Mouse (Mus musculus) liver, embryonic 14.5 days (tissue): ENCODE results near the gene Lfng. TPM values are rescaled to one million over a fixed set of nuclear protein-coding genes. Genes with fewer than 3 reads are reported as not detected.

Experiments used
- ATAC-seq: fragments of 200-750 bp; cut with Nextera tagmentation; 2 replicates; pipeline ENCODE4 v1.8.0; 2017; ENCODE audit warnings: moderate number of reproducible peaks, mild to moderate bottlenecking, moderate library complexity; ENCODE audit not compliant: insufficient read depth
- DNase-seq, 3 experiments: peaks; one replicate each; pipeline ENCODE4 v3.0.0-alpha.2; 2012 to 2013; ENCODE audit warnings: low read depth in 3 of 3, low spot score in 3 of 3
- H3K27ac ChIP-seq: fragments of 300-500 bp; sonication (generic); 2 replicates; pipeline ENCODE4 v1.5.1; 2014; ENCODE audit warnings: moderate library complexity, mild to moderate bottlenecking, control low read depth, inconsistent platforms
- H3K27me3 ChIP-seq: fragments of 300-500 bp; sonication (generic); 2 replicates; pipeline ENCODE4 v1.6.1; 2014; ENCODE audit warnings: mild to moderate bottlenecking, low read length, moderate library complexity; ENCODE audit not compliant: control insufficient read depth, insufficient read depth
- H3K36me3 ChIP-seq: fragments of 300-500 bp; sonication (generic); replicated peaks from 2 replicates; pipeline ENCODE4 v1.6.1; 2014; ENCODE audit warnings: low read depth; ENCODE audit not compliant: control insufficient read depth, insufficient read depth
- H3K4me1 ChIP-seq, 2 experiments: fragments of 200-500 bp in 1 of 2; fragments of 300-500 bp in 1 of 2; sonication (generic) in 1 of 2; replicated peaks; 2 replicates each; pipeline ENCODE4 v1.6.1; 2012 to 2014; ENCODE audit warnings: antibody characterized with exemption in 1 of 2, inconsistent platforms in 1 of 2, low read length in 1 of 2; ENCODE audit not compliant: control insufficient read depth in 2 of 2, insufficient read depth in 2 of 2
- H3K4me2 ChIP-seq: fragments of 300-500 bp; sonication (generic); 2 replicates; pipeline ENCODE4 v1.6.1; 2014; ENCODE audit warnings: low read depth, mild to moderate bottlenecking, control low read depth, moderate library complexity
- H3K4me3 ChIP-seq, 2 experiments: fragments of 200-500 bp in 1 of 2; fragments of 300-500 bp in 1 of 2; sonication (generic) in 1 of 2; 2 replicates each; pipeline ENCODE4 v1.5.1; 2012 to 2014; ENCODE audit warnings: low read depth in 2 of 2, low read length in 2 of 2, mild to moderate bottlenecking in 2 of 2, control low read depth in 1 of 2, inconsistent platforms in 1 of 2, moderate library complexity in 1 of 2; ENCODE audit not compliant: insufficient read depth in 1 of 2
- H3K9ac ChIP-seq: fragments of 300-500 bp; sonication (generic); replicated peaks from 2 replicates; pipeline ENCODE4 v1.6.1; 2014; ENCODE audit warnings: mild to moderate bottlenecking, control low read depth, moderate library complexity
- H3K9me3 ChIP-seq: fragments of 300-500 bp; sonication (generic); 2 replicates; pipeline ENCODE4 v1.6.1; 2016; ENCODE audit warnings: low read length, mixed read lengths; ENCODE audit not compliant: control insufficient read depth
- CTCF ChIP-seq: IDR thresholded peaks from 2 replicates; pipeline ENCODE4 v1.5.1; 2016; ENCODE audit warnings: antibody characterized with exemption, low read depth, control low read depth
- EP300 ChIP-seq: IDR thresholded peaks from 2 replicates; pipeline ENCODE4 v1.6.1; 2016; ENCODE audit warnings: antibody characterized with exemption, low read depth
- WGBS: fragments of 180-500 bp; shearing (Covaris S2); extraction: QIAGEN DNeasy Blood & Tissue Kit; methylation state at CpG from one replicate; pipeline ENCODE4 v1.1.7; 2014; ENCODE audit not compliant: insufficient replicate concordance; 5-methylcytosine and 5-hydroxymethylcytosine counted together
- polyA plus RNA-seq, 2 experiments: library from polyadenylated mRNA; depleted of rRNA in 1 of 2; stranded (reverse) in 1 of 2; unstranded in 1 of 2; fragments of >200 nt; fragmentation: Nextera tagmentation in 1 of 2; extraction: Ambion mirVana in 1 of 2; gene quantifications; 2 replicates each; pipeline versions ENCODE4 v1.2.1 to v1.2.3; 2012 to 2014

Gene Lfng
- polyA plus RNA-seq, 2 experiments = 9.9 to 12.1 TPM

GRCm38 (mm10) chr5:140610273-140611011 is 3.3 kb downstream of the Lfng start:
- Histone ChIP-seq H3K9ac (peak overlapping the region; percentile 10), H3K36me3 (peaks cover 23% of the 10 kb centered on the region), H3K9me3 (no peaks in the 10 kb centered on the region), H3K4me3 (peak overlapping the region; percentile 14 to 82; a peak in 3 of 4 replicates), H3K4me1 (peaks cover 39 to 40% of the 10 kb centered on the region in 2 experiments), H3K27ac (no peak overlapping the region), H3K27me3 (peaks cover 20% of the 10 kb centered on the region), H3K4me2 (peak overlapping the region; percentile 83)
- 17% methylated on average over 30 of the region's 30 CpGs for WGBS
- DNase-seq = no peak
- no peak for TF ChIP-seq CTCF
- TF ChIP-seq EP300 = no peak
- no peak for ATAC-seq

- no peaks in the 10 kb centered on the region for H3K9me3 ChIP-seq
- H3K36me3 ChIP-seq = peaks cover 23% of the 10 kb centered on the region
- H3K4me1 ChIP-seq = peaks cover 41 to 45% of the 10 kb centered on the region in 2 experiments
- 50% methylated on average over 21 of the region's 21 CpGs for WGBS
- DNase-seq (no peak), ATAC-seq (no peak)
- peak overlapping the region; percentile 10; the same call in 1 of the 2 replicates for H3K9ac ChIP-seq
- peak overlapping the region; percentile 83 for H3K4me2 ChIP-seq
- TF ChIP-seq CTCF (no peak), EP300 (no peak)
- H3K27me3 ChIP-seq = peaks cover 14% of the 10 kb centered on the region
- no peak overlapping the region for H3K27ac ChIP-seq
- H3K4me3 ChIP-seq = peak overlapping the region; percentile 2 to 82; a peak in 2 of 4 replicates
These were observed 4.0 kb downstream of the Lfng start for GRCm38 (mm10) chr5:140611021-140611583.

GRCm38 (mm10) chr5:140611611-140612185 is 4.6 kb downstream of the Lfng start:
- no peak for ATAC-seq
- DNase-seq = no peak
- H3K27ac ChIP-seq = no peak overlapping the region
- H3K9me3 ChIP-seq = no peaks in the 10 kb centered on the region
- TF ChIP-seq CTCF = no peak
- TF ChIP-seq EP300 = no peak
- H3K9ac ChIP-seq = no peak overlapping the region
- peaks cover 41 to 44% of the 10 kb centered on the region in 2 experiments for H3K4me1 ChIP-seq
- peaks cover 8% of the 10 kb centered on the region for H3K27me3 ChIP-seq
- 61% methylated on average over 15 of the region's 15 CpGs for WGBS
- peaks cover 23% of the 10 kb centered on the region for H3K36me3 ChIP-seq
- H3K4me3 ChIP-seq = no peak overlapping the region
- peak overlapping the region; percentile 83 for H3K4me2 ChIP-seq

- Histone ChIP-seq H3K4me1 (peaks cover 40% of the 10 kb centered on the region in 2 experiments), H3K9me3 (no peaks in the 10 kb centered on the region), H3K4me2 (no peak overlapping the region), H3K4me3 (no peak overlapping the region), H3K27ac (no peak overlapping the region), H3K36me3 (peaks cover 23% of the 10 kb centered on the region), H3K27me3 (peaks cover 4% of the 10 kb centered on the region), H3K9ac (no peak overlapping the region)
- TF ChIP-seq CTCF (no peak), EP300 (no peak)
- 86% methylated on average over 18 of the region's 18 CpGs for WGBS
- DNase-seq (no peak), ATAC-seq (no peak)
These were observed 5.1 kb downstream of the Lfng start for GRCm38 (mm10) chr5:140612191-140612590.

GRCm38 (mm10) chr5:140614141-140614540 is 7.0 kb downstream of the Lfng start:
- Histone ChIP-seq H3K4me1 (peaks cover 40 to 49% of the 10 kb centered on the region in 2 experiments), H3K4me2 (peak overlapping the region; percentile 57; the same call in 1 of the 2 replicates), H3K9me3 (no peaks in the 10 kb centered on the region), H3K4me3 (no peak overlapping the region), H3K9ac (no peak overlapping the region), H3K36me3 (peaks cover 23% of the 10 kb centered on the region), H3K27me3 (no peaks in the 10 kb centered on the region; the same call in 1 of the 2 replicates), H3K27ac (peak overlapping the region; percentile 64; the same call in 1 of the 2 replicates)
- 75% methylated on average over 10 of the region's 10 CpGs for WGBS
- DNase-seq = no peak
- TF ChIP-seq CTCF (no peak), EP300 (no peak)
- no peak for ATAC-seq
